Mouse (Mus musculus): ENCODE measurements at regions not wholly inside any gene's neighbourhood (a gene's known extent, or its start where the extent isn't known, plus 50 kb on each side); places are given as distances from the start of the nearest gene placed in this dataset.

DNA sequence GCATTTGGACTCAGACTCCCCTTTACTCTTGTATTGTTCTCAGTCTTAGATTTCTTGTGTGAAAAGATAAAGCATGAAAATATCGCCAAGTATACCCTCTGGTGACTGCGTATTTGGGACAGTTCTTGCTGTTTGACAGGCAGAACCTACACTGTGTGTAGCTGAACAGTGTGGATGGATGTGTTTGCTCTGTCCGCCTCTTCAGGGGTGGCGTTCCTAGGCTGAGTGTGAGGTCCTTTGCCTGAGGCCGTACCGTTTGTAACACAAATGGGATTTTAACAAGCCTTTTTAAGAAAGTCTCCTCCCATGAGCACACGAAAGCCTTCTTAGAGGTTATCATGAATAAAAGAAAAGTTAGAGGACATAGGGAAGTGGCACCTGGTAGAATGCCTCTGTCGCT is 153.3 kb upstream of the Dnajc19 start:
- no peak for DNase-seq (ENCODE audit: low read depth, low spot score)

DNA sequence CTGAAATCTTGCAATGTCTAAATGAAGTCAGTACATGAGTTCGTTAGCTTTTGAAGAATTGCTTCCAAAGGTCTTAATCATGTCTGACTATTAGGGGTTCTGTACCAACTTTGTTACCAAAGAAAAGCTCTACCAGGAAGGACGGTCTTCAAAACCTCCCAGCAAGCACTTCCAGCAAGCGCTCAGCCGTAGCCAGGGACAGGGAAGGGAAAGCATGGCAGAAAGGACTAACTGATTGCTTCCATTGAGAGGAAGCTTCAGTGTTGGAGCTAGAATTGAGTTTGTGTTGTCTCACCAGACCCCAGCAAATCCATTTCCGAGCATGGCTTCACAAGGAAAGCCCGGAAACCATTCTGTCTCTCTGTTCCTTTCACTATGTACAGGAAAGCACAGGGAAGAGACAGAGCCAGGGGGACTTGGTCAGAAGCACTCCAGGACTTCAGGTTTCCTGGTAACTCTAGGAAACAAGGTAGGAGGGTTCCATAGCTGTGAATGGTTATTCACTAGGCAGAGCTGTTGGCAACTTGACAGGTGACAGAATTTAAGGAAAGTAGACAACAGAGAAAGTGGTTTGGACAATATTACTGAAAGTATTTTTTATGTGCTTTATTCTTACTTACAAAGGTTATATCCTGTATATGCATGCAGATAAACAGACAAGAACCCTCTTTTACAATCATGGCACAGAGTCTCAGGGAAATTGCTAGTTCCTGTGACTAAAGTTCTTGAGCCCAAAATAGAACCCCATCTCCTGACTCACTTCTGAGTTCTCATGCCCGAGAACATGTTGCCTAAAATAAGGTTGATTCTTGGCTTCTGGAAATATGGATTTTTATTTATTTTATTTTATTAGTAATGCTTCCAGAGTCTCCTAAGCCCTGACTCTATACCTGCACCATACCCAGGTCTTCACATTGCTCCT is 151.5 kb upstream of the Dnajc19 start:
- no peak for DNase-seq (ENCODE audit: low read depth, low spot score)

DNA sequence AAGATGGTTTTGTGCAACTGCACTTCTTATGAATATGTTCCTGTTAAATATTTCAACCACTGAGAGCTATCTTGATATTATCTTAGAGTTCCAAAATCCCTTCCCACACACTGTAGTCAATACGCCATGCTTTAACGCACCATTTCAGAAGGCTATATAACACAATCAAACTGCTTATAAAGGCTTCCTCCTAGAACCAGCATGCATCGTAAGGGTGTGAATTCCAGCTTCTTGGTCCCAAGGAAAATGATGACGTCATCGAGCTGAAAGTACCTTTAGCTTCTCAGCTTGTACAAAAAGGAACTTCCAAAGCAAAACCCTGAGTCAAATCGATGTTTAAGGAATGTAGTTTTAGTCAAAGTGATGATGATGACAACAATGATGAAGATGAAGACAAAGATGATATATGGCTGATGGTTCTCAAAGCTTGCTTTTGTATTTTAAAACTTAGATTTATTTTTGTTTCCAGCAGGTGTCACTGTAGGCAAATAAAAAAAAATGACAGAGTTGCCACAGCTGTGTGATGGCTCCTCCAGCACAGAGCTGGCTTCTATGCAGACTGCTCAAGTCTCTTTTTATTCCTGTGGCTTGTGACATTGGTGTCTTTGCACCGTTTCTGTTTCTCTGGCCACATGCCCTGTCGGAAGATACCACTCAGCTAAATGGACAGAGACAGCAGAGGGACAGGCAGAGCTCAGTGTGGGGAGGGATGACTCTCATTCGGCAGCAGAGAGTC is 150.6 kb upstream of the Dnajc19 start:
- DNase-seq (ENCODE audit: low read depth, low spot score): no peak

DNA sequence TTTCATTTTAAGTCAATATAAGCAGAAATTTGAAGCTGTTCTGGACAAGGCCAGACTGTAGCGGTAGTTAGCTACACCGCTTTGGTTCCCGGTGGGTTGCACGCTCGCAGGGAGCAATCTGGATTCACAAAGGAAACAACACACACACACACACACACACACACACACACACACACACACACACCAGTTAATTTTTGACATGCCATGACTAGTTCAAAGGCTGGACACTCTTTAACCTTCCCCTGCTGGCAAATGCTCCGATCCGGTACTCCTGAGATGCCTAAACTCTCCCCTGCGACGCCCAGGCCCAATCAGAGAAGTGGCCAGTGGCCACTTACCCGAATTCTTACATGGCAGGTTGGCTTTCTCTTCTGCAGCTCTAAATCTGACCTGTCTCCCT is 141.2 kb upstream of the Dnajc19 start:
- DNase-seq (ENCODE audit: low read depth, low spot score): no peak

DNA sequence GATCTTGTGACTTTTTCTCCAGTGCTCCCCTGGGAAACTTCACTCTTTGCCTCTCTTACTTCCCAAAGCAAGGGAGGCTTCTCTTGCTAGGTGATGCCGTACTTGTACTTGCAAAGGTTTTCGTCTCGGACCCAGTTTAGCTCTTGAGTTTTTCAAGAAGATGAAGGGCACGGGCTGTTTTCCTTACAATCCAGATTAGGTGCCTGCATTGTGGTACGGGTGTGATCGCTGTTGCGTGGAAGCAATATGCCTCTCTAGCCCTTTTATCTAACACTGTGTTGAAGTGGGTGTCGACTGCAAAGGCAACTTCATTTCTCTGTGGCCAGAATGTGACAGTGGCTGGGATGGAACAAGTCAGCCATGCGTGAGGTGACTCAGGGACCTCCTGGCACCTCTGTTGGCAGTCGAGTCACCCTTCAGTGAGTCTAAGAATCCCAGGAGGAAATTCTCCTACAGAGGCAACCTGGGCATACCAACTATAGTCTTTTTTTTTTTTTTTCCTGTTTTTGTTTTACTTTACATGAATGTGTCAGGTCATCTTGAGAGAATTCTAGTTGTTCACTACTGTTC is 138.7 kb upstream of the Dnajc19 start:
- DNase-seq (ENCODE audit: low read depth, low spot score): no peak

DNA sequence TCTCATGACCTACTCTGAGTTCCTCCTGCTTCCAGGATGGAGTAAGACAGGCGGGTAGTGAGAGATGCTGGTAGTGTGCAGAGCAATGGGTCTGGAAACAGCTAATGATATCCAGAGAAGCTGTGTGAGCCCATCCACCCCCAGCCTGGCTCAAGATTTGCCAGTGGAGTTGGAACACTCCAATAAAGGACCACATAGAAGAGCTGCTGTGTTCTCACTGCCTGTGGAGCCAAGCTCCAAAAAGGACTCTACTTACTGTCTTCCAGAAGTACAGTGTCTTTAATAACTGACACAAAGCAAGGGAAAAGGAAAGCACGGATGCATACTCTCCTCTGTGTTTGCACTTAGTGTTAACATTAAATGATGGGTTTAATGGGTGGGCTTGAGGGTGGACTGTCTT is 138.0 kb upstream of the Dnajc19 start:
- no peak for DNase-seq (ENCODE audit: low read depth, low spot score)

DNA sequence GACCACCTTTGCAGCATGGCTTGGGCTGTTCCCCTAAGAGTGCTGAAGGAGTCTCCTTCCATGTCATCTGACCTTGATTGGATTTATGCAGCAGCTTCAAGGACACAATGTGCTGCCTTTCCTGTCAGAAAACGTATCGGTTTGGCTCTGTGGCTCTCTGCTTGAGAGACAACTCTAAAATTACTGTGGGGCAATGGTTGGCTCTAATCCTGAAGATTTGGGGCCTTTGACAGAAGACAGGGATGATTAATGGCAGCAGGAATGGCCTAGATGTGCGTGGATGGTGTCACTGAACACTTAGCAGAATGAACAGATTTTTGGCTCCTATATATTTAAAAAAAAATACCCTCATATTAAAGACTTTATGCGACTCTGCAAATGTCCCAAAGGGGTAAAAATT is 136.8 kb upstream of the Dnajc19 start:
- no peak for DNase-seq (ENCODE audit: low read depth, low spot score)

DNA sequence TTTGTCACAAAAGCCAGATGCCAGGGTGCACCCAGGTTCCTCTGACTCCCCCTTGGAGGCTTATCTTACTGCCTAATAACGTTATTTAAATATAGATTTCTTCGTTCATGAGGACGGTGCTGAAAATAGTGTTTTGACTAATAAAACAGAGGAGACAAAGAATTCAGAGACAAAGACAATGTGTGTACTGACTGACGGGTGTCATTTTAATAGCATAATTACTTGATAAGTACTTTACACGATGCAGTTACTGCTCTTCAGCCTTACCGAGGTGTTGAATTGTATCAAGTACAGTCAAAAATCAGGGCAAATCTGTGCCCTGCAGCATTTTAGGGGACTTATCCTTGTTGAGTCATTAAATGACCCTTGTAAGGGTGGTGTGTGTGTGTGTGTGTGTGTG is 133.1 kb upstream of the Dnajc19 start:
- DNase-seq (ENCODE audit: low read depth, low spot score): no peak

DNA sequence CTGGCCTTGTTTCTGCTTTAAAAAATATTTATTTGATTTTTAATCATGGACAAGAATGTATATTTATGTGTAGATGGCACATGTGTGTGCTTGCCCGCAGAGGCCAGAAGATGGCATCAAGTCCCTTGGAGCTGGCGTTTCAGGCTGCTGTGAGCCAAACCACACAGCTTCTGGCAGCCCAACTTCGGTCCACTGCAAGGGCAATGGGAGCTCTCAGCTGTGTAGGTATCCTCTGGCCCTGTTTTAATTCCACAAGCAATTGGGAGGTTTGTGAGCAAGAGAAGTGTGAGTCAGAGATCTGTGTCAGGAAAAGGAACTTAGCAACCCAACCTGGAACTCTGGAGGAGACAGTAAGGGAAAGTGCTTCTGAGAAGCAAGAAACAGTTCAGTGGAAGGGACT is 125.3 kb upstream of the Dnajc19 start:
- no peak for DNase-seq (ENCODE audit: low read depth, low spot score)

DNA sequence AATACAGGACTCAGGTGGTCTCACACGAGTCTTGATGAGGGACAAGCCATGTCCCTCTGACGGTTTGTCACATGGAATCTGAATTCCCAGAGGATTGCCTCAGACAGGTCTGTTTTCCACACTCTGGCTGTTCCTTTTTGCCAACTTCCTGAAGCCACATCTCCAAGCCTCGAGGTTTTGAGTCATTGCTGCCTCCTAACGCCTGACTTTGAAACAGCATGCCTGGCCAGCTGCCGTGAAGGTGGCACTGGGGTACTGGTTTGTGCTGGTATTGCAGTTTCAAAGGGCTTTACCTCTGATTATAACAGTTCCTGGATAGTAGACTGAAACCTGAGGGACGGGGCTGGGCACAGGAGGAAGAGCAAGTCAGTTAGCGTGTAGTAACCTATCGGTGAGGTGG is 117.1 kb upstream of the Dnajc19 start:
- no peak for DNase-seq (ENCODE audit: low read depth, low spot score)

DNA sequence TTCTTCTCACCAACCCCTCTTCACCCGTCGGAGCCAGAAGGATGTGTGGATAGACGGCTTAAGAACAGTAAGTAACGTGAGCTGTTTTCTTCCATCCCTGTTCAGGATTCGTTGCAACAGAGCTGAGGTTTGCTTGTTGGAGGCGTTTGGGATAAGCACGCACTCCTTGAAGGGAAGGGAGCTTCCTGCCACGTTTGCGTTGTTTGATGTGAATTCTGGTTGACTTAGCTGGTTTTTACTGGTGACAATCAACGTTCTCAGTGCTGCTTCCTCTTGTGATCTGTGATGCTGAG is 116.0 kb upstream of the Dnajc19 start:
- no peak for DNase-seq (ENCODE audit: low read depth, low spot score)

DNA sequence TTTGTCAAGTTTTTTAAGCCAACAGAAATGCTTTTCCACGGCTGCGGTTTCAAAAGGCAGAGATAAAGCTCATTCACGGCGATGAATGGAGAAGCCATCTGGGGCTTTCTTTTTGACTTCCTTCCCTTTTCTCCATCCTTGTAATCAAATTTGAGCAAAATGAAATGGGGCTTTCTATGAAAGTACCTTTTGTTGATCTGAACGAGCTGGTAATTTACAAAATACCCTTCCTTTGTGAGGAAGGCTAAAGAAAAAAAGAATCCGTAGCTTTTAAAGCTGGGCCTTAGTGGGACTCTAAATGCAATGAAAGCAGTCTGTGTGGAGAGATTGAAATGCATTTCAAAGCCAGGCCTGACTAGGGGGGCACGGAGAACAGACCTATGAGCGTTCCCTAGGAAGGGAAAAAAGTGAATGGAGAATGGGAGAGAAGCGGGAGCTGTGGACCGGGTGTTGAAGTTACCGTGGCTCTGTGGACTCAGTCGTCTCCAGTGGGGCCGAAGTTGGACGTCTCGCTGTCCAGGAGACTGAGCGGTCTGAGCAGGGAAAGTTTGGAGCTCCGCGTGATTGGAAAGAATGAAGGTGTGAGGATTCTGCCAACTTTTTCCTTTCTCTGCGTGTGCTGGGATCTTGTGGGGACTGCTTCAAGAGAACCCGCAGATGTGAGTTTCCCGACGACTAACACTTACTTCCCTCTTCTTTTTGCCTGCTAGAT is 115.5 kb upstream of the Dnajc19 start:
- DNase-seq (ENCODE audit: low read depth, low spot score): no peak

DNA sequence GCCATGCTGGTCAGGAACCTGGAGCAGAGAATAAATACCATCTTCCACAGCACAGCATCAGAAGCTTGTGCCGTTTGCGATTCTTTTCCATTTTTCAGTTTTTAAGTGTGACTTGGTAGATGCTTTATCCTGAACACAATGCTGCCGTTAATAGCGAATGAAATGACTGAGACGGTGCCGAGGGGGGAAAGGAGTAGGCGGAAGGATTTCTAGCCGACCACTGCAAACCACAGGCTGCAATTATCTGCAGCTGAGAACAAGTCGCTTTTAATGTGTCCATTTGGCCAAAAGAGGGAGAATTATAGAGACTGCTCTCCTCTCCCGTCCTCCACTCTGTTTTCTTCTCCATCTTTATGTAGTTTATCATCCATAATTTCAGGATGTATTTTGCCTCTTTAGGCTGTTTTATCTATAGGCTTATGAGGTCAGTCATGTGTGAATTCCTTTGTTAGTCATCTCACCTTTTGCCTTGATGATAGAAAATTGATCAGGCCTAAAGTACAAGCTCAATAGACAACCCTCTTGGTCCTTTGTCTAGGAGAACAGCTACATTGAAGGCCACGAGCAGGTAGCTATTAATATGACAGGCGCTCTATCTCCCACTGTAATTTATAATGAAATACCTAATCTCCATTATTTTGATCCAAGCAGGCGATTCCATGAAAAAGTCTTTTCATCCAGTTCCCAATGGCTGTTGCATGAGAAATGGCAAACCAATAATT is 114.8 kb upstream of the Dnajc19 start:
- no peak for DNase-seq (ENCODE audit: low read depth, low spot score)

DNA sequence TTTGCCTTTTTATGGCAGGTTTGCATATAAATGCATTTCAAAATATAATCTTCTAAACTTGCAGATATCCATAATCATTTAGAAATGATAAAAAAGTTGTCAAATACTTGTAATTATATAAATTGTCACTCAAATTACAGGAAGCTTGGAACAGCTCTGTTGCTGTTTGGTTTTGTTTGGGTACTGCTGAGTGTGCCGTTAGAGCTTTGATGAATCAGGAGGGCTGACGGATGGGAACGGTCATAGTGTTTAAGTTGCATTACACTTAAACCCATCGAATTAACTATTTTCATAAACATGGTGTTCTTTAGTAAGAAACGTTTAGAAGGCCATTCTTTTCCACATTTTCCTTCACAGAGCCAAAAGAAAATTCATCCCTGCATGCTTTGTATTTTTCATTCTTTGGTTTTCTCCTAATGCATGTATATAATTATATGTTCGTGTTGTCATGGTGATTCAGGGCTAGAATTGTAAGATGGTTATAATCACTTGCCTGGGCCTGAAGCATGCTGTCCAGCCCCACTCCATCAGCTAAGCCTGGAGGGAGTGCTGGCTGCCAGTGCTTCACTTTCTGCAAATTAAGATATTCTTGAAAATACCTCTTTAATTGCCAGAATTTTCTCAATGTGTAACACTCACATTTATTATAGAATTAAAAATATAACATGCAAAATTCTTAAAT is 92.4 kb upstream of the Dnajc19 start:
- DNase-seq (ENCODE audit: low read depth, low spot score): no peak

DNA sequence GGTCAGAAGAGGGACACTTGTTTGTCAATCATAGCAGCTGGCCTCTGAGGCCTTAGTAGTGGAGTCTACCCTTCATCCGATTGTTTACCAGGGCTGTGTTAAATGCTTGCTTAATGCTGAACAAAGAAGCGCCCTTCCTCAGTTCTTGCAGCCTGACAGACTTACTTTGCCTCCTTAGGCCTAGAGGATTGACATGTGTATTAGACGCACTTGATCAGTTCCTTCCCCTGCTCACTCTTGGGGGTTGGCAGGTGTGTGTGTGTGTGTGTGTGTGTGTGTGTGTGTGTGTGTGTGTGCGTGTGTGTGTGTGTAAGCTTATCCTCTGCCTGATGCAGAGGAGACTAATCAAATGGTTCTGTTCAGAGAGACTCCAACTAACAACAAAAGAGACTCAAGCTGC is 91.8 kb upstream of the Dnajc19 start:
- no peak for DNase-seq (ENCODE audit: low read depth, low spot score)

DNA sequence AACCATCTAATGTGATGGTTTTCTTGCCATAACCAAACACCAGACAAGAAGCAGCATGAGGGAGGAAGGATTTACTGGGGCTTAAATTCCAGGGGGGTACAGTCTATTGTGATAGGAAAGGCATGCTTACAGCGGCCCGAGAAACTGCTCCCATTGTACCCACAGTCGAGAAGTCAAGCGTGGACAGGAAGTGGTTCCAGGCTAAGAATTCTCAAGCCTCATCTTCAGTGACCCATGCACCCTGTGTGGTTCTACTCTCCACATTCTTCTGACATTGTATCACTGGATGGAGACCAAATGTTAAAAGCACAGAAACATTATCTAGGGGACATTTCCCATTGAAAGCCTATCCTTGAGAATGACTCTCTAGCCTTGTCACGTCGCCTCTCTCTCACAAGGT is 90.8 kb upstream of the Dnajc19 start:
- DNase-seq (ENCODE audit: low read depth, low spot score): no peak

DNA sequence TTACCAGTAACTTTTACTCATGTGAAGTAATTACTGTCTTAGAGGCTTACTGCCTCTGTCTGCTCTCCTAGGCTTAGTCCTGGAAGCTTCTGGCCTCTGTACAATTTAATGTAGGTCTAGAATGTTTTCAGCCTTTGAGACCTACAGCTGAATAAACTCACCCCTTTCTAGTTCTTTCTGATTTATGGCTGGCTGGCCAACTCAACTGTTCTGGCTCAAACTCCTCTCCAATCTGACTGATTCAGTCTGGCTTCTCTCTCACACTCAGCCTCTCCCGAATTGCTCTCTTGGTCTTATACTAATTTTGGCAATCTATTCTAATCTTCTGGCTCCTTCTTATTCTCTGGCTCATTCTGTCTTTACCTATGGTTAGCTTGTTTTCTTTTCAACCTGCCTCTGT is 87.0 kb upstream of the Dnajc19 start:
- DNase-seq (ENCODE audit: low read depth, low spot score): no peak

DNA sequence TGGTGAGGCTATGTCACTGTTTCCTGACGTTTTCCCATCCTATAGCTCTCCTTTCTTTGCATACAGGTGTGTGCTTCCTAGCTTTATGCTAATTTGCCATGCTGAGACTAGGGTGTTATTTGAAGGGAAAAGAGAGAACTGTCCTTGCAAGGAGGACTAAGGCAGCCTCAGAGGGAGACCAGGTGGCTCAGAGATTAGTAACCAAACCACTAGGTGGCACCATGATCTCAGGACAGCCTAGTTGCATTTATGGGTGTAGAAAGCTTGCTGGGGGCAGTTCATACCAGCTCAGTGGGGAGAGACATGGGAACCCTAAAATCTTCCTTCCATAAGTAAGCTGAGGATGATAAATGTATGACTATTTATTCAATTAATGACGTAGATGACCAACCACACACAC is 68.9 kb upstream of the Dnajc19 start:
- DNase-seq (ENCODE audit: low read depth, low spot score): no peak

DNA sequence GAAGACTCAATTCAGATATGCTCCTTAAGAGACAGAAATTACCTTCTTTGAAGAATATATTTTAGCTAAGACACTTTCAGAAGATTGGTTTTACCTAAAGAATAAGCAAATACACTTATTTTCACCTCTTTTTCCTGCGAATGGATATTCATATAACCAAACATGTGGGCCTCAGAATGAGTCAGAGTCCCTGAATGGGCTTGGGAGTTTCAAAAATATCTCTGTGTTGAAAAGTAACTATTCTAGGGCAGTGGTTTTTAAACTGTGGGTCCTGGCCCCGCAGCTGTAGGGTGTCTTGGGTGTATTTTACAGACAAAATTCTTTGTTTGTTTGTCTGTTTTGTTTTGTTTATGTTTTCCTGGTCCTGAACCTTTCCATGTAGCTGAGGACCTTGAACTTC is 62.5 kb upstream of the Dnajc19 start:
- DNase-seq (ENCODE audit: low read depth, low spot score): no peak

DNA sequence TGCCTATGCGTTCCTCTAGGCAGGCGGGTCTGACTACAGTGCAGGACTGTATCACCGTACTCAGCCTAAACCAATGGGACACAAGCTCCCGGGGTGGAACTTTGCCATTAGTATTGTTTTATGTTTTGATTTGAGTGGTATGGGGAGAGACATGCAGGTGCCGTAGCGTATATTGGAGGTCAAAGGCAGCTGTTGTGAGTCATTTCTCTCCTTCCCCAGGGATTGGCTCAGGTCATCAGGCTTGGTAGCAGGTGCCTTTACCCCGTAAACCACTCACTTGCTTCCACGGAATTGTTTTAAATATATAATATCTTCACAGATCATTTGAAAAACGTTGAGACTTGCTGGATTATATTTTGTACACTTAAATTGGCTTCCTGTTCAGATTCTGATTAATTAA is 58.1 kb upstream of the Dnajc19 start:
- DNase-seq (ENCODE audit: low read depth, low spot score): no peak

DNA sequence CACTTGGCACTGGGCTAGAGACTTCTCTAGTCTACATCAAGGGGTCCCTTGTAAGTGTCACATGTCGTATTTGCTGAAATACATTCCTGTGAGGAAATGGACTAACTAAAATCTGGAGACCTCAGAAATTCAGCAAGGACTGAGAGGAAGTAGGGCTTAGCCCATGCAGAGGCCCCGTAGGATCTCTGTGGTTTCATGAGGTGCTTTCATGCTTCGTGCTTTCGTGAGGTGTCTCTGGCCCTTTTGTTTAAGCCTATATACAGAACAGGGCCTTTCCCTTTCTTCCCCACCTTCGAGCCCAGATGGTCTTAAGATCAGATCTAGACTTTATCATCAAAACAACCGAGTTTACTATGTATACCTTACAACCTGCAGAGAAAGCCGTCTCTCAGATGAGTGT is 56.9 kb upstream of the Dnajc19 start:
- DNase-seq (ENCODE audit: low read depth, low spot score): no peak

Measured in brain, embryonic 18.5 days (tissue).